Mouse (Mus musculus) neural tube, embryonic 15.5 days (tissue): ENCODE results near the gene Serpina3j. TPM values are rescaled to one million over a fixed set of nuclear protein-coding genes. Genes with fewer than 3 reads are reported as not detected.
"Not testable (repeated sequence)": the region's sequence is repeated elsewhere in the genome, so short reads cannot be mapped to it uniquely, and the experiment has no call there.

Experiments
- ATAC-seq: fragments of 200-750 bp; cut with Nextera tagmentation; 2 replicates; pipeline ENCODE4 v1.8.0; 2017; ENCODE audit warnings: mild to moderate bottlenecking, moderate TSS enrichment, moderate library complexity; ENCODE audit not compliant: low FRiP score
- H3K27ac ChIP-seq: fragments of 300-500 bp; sonication (generic); replicated peaks from 2 replicates; pipeline ENCODE4 v1.5.1; 2015; ENCODE audit warnings: mild to moderate bottlenecking, inconsistent platforms
- H3K27me3 ChIP-seq: fragments of 300-500 bp; sonication (generic); replicated peaks from 2 replicates; pipeline ENCODE4 v1.6.1; 2015; ENCODE audit warnings: inconsistent platforms
- H3K36me3 ChIP-seq: fragments of 300-500 bp; sonication (generic); 2 replicates; pipeline ENCODE4 v1.6.1; 2015; ENCODE audit warnings: inconsistent platforms
- H3K4me1 ChIP-seq: fragments of 300-500 bp; sonication (generic); 2 replicates; pipeline ENCODE4 v1.6.1; 2015; ENCODE audit warnings: inconsistent platforms
- H3K4me2 ChIP-seq: fragments of 300-500 bp; sonication (generic); 2 replicates; pipeline ENCODE4 v1.6.1; 2015; ENCODE audit warnings: inconsistent platforms, mild to moderate bottlenecking, moderate library complexity
- H3K4me3 ChIP-seq: fragments of 300-500 bp; sonication (generic); replicated peaks from 2 replicates; pipeline ENCODE4 v1.5.1; 2015; ENCODE audit warnings: mild to moderate bottlenecking, inconsistent platforms
- H3K9ac ChIP-seq: fragments of 300-500 bp; sonication (generic); replicated peaks from 2 replicates; pipeline ENCODE4 v1.6.1; 2015; ENCODE audit warnings: mild to moderate bottlenecking, inconsistent platforms
- H3K9me3 ChIP-seq: fragments of 300-500 bp; sonication (generic); replicated peaks from 2 replicates; pipeline ENCODE4 v1.6.1; 2016; ENCODE audit warnings: inconsistent platforms
- WGBS: fragments of 180-500 bp; shearing (Covaris S2); methylation state at CpG from one replicate; pipeline ENCODE4 v1.1.7; 2015; ENCODE audit warnings: mixed read lengths; 5-methylcytosine and 5-hydroxymethylcytosine counted together
- polyA plus RNA-seq: library from polyadenylated mRNA; unstranded; fragments of >200 nt; fragmentation: Nextera tagmentation; extraction: Ambion mirVana; gene quantifications from 2 replicates; pipeline ENCODE4 v1.2.1, GENCODE M21; 2015

The Serpina3j gene
- polyA plus RNA-seq, 1 experiment from 2014 or later: not detected

- not testable (repeated sequence) for H3K27me3 ChIP-seq, H3K4me2 ChIP-seq, H3K4me3 ChIP-seq, H3K9ac ChIP-seq, H3K36me3 ChIP-seq, ATAC-seq, H3K27ac ChIP-seq, H3K9me3 ChIP-seq, H3K4me1 ChIP-seq
These were observed 22.5 kb downstream of the Serpina3j start for GRCm38 (mm10) chr12:104336873-104337272.

- H3K4me2 ChIP-seq, H3K9ac ChIP-seq, H3K36me3 ChIP-seq, H3K4me3 ChIP-seq, H3K9me3 ChIP-seq, H3K27ac ChIP-seq, H3K4me1 ChIP-seq, H3K27me3 ChIP-seq, ATAC-seq: not testable (repeated sequence)
- 89% methylated on average over 3 of the region's 3 CpGs for WGBS
These were observed 23.9 kb downstream of the Serpina3j start, which contains the start of the genes Serpina3k and Serpina3m for GRCm38 (mm10) chr12:104338226-104338625. Gene Serpina3k, plus strand, starts transcription at chr12:104338486. Gene Serpina3m, plus strand, starts transcription at chr12:104338486.

DNA sequence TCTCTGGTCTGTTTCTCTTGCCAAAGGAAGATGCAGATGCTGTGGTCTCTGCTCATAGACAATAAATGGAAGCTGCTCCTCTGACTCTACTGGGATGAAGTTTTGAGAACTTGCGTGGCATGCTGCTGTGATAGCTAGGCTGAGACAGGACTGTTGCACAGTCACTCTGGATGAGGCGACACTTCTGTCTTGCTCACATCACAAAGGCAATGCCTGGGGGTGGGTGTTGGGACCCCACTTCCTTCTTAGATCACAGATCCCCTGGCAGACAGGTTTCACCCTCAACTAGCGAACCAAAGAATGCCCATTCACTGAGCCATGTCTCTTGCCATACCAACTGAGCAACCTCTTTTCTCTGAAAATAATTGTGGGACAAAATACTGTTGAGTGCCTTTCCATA lies 24.4 kb downstream of the Serpina3j start:
- 93% methylated on average over 3 of the region's 3 CpGs for WGBS
- Histone ChIP-seq H3K9me3 (no peaks in the 10 kb centered on the region), H3K4me2 (no peak overlapping the region), H3K4me1 (no peaks in the 10 kb centered on the region), H3K27ac (no peak overlapping the region), H3K4me3 (no peak overlapping the region), H3K9ac (no peak overlapping the region), H3K36me3 (no peaks in the 10 kb centered on the region), H3K27me3 (no peaks in the 10 kb centered on the region)
- ATAC-seq: no peak

DNA sequence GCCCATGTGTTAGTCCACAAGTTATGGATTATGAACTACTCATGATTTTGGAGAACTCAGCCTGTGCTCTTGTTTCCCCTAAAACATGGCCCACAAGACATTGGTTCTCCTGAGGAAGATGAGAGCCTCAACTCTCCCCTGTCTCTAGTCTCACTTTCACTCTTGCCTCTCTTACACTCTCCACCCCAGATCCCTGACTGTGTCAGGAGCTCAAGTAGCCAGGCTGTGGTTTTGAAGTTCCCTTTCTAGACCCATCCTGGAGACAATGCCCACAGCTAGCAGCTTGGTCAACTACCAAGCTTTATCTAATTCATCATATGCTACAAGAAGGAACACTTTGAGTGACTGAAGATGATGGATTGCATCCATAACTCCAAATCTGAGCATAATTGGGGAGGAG lies 28.1 kb downstream of the Serpina3j start:
- H3K9ac ChIP-seq, H3K4me1 ChIP-seq, H3K36me3 ChIP-seq, H3K27me3 ChIP-seq, H3K4me2 ChIP-seq, ATAC-seq, H3K9me3 ChIP-seq, H3K4me3 ChIP-seq, H3K27ac ChIP-seq: not testable (repeated sequence)

GRCm38 (mm10) chr12:104345181-104345580 lies 30.8 kb downstream of the Serpina3j start:
- no peak overlapping the region for H3K4me2 ChIP-seq
- H3K4me1 ChIP-seq: no peaks in the 10 kb centered on the region
- no peaks in the 10 kb centered on the region for H3K27me3 ChIP-seq
- no peak for ATAC-seq
- no peaks in the 10 kb centered on the region for H3K36me3 ChIP-seq
- H3K9ac ChIP-seq: no peak overlapping the region
- H3K4me3 ChIP-seq: no peak overlapping the region
- WGBS: 87% methylated on average over 2 of the region's 2 CpGs
- no peak overlapping the region for H3K27ac ChIP-seq
- H3K9me3 ChIP-seq: no peaks in the 10 kb centered on the region

GRCm38 (mm10) chr12:104345707-104346106 lies 31.4 kb downstream of the Serpina3j start:
- no peaks in the 10 kb centered on the region for H3K4me1 ChIP-seq
- no peaks in the 10 kb centered on the region for H3K9me3 ChIP-seq
- no peak overlapping the region for H3K4me2 ChIP-seq
- H3K9ac ChIP-seq: no peak overlapping the region
- no peak overlapping the region for H3K4me3 ChIP-seq
- no peak overlapping the region for H3K27ac ChIP-seq
- no peaks in the 10 kb centered on the region for H3K36me3 ChIP-seq
- no peak for ATAC-seq
- H3K27me3 ChIP-seq: no peaks in the 10 kb centered on the region

- H3K9ac ChIP-seq: no peak overlapping the region
- no peaks in the 10 kb centered on the region for H3K9me3 ChIP-seq
- H3K27me3 ChIP-seq: no peaks in the 10 kb centered on the region
- no peak for ATAC-seq
- 92% methylated on average over 2 of the region's 2 CpGs for WGBS
- no peak overlapping the region for H3K4me3 ChIP-seq
- no peak overlapping the region for H3K27ac ChIP-seq
- no peaks in the 10 kb centered on the region for H3K4me1 ChIP-seq
- H3K36me3 ChIP-seq: no peaks in the 10 kb centered on the region
- H3K4me2 ChIP-seq: no peak overlapping the region
These were observed 32.7 kb downstream of the Serpina3j start for GRCm38 (mm10) chr12:104347091-104347490.

GRCm38 (mm10) chr12:104351812-104352211 lies 37.5 kb downstream of the Serpina3j start:
- H3K27ac ChIP-seq, H3K9me3 ChIP-seq, H3K9ac ChIP-seq, H3K36me3 ChIP-seq, H3K4me1 ChIP-seq, ATAC-seq, H3K4me3 ChIP-seq, H3K4me2 ChIP-seq, H3K27me3 ChIP-seq: not testable (repeated sequence)
- WGBS: 50% methylated on average over 3 of the region's 3 CpGs

DNA sequence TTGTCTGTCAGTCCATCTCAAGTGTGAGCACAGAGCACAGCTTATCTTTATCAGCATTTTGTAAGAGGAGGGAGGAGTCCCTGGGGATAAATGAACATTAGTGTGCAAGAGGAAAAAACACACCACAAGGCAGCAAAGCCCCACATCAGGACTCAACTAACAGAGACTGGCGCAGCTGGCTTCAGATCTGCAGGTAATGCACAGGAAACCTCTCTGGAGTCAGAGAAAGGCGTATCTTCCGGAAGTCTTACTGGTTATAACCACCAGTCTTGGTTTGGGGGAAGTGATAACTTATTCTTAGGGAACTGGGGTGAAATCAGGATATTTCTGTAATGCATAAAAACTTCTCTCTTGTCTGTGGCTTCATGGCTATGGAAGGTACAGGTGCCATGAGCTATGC lies 41.7 kb downstream of the Serpina3j start:
- H3K9me3 ChIP-seq: no peaks in the 10 kb centered on the region
- 89% methylated on average over 3 of the region's 3 CpGs for WGBS
- H3K4me3 ChIP-seq: no peak overlapping the region
- ATAC-seq: no peak
- H3K4me2 ChIP-seq: no peak overlapping the region
- no peak overlapping the region for H3K27ac ChIP-seq
- no peak overlapping the region for H3K9ac ChIP-seq
- no peaks in the 10 kb centered on the region for H3K4me1 ChIP-seq
- no peaks in the 10 kb centered on the region for H3K36me3 ChIP-seq
- no peaks in the 10 kb centered on the region for H3K27me3 ChIP-seq

GRCm38 (mm10) chr12:104369986-104370385 lies 55.6 kb downstream of the Serpina3j start:
- Histone ChIP-seq H3K27ac (no peak overlapping the region), H3K4me3 (no peak overlapping the region), H3K9me3 (no peaks in the 10 kb centered on the region), H3K4me2 (no peak overlapping the region), H3K36me3 (no peaks in the 10 kb centered on the region), H3K4me1 (no peaks in the 10 kb centered on the region), H3K27me3 (no peaks in the 10 kb centered on the region), H3K9ac (no peak overlapping the region)
- no peak for ATAC-seq
- WGBS: 92% methylated on average over 3 of the region's 3 CpGs

Other genes with a start within 250 kb of the Serpina3j start
- not detected in 2 replicates for gene Serpina5, start 213.4 kb upstream of the Serpina3j start, polyA plus RNA-seq
- not detected in 2 replicates for gene Serpina3a, start 201.8 kb upstream of the Serpina3j start, polyA plus RNA-seq
- gene Serpina3b, start 186.6 kb upstream of the Serpina3j start, polyA plus RNA-seq: not detected in 2 replicates
- not detected in 2 replicates for gene Serpina3c, start 160.7 kb upstream of the Serpina3j start, polyA plus RNA-seq
- 0.10 and 0.40 TPM in 2 replicates for gene Serpina3f, start 100.0 kb upstream of the Serpina3j start, polyA plus RNA-seq
- 3.8 and 17.8 TPM in 2 replicates for gene Serpina3g, start 78.3 kb upstream of the Serpina3j start, polyA plus RNA-seq
- 0.23 and 4.6 TPM in 2 replicates for gene Serpina3i, start 51.4 kb upstream of the Serpina3j start, polyA plus RNA-seq
- not detected in 2 replicates for gene Serpina3k, start 23.9 kb downstream of the Serpina3j start, polyA plus RNA-seq
- not detected in 2 replicates for gene Serpina3m, start 23.9 kb downstream of the Serpina3j start, polyA plus RNA-seq
- gene Serpina3n, start 92.2 kb downstream of the Serpina3j start, polyA plus RNA-seq: 2.5 and 2.7 TPM in 2 replicates
- not detected in 2 replicates for gene Gsc, start 158.8 kb downstream of the Serpina3j start, polyA plus RNA-seq